Mouse (Mus musculus) cortical plate, adult 2 months (tissue): ENCODE measurements around the gene Rsph6a.

Experiments
- CTCF ChIP-seq: fragments of 200-500 bp; IDR thresholded peaks from 2 replicates; pipeline ENCODE4 v1.5.1; 2011; ENCODE audit warnings: mild to moderate bottlenecking, control low read depth, low read length; ENCODE audit not compliant: insufficient read depth; ENCODE audit errors: extremely low read depth
- POLR2A ChIP-seq: fragments of 200-500 bp; IDR thresholded peaks from 2 replicates; pipeline ENCODE4 v1.6.1; 2011; ENCODE audit warnings: mild to moderate bottlenecking, low read length, control low read depth; ENCODE audit not compliant: insufficient read depth; ENCODE audit errors: extremely low read depth

GRCm38 (mm10) chr7:19097863-19098262 lies 43.4 kb downstream of the Rsph6a start:
- no peak for TF ChIP-seq CTCF
- TF ChIP-seq POLR2A = no peak
